Mouse (Mus musculus) hindbrain, embryonic 12.5 days (tissue): ENCODE measurements around the gene Tbce. TPM values are rescaled to one million over a fixed set of nuclear protein-coding genes. Genes with fewer than 3 reads are reported as not detected.
"Not testable (repeated sequence)": the region's sequence is repeated elsewhere in the genome, so short reads cannot be mapped to it uniquely, and the experiment has no call there.

Source experiments
- ATAC-seq: fragments of 200-750 bp; cut with Nextera tagmentation; 2 replicates; pipeline ENCODE4 v1.8.0; 2017; ENCODE audit warnings: moderate TSS enrichment; ENCODE audit not compliant: low FRiP score
- H3K27ac ChIP-seq: fragments of 300-500 bp; sonication (generic); 2 replicates; pipeline ENCODE4 v1.5.1; 2016; ENCODE audit warnings: mild to moderate bottlenecking
- H3K27me3 ChIP-seq: fragments of 300-500 bp; sonication (generic); 2 replicates; pipeline ENCODE4 v1.6.1; 2016; ENCODE audit warnings: mild to moderate bottlenecking
- H3K36me3 ChIP-seq: fragments of 300-500 bp; sonication (generic); 2 replicates; pipeline ENCODE4 v1.6.1; 2016; ENCODE audit warnings: mild to moderate bottlenecking
- H3K4me1 ChIP-seq: fragments of 300-500 bp; sonication (generic); 2 replicates; pipeline ENCODE4 v1.6.1; 2016
- H3K4me2 ChIP-seq: fragments of 300-500 bp; sonication (generic); replicated peaks from 2 replicates; pipeline ENCODE4 v1.6.1; 2016; ENCODE audit warnings: mild to moderate bottlenecking
- H3K4me3 ChIP-seq: fragments of 300-500 bp; sonication (generic); 2 replicates; pipeline ENCODE4 v1.5.1; 2016; ENCODE audit warnings: mild to moderate bottlenecking
- H3K9ac ChIP-seq: fragments of 300-500 bp; sonication (generic); 2 replicates; pipeline ENCODE4 v1.6.1; 2016; ENCODE audit warnings: mild to moderate bottlenecking, moderate library complexity
- H3K9me3 ChIP-seq: fragments of 300-500 bp; sonication (generic); replicated peaks from 2 replicates; pipeline ENCODE4 v1.6.1; 2016; ENCODE audit warnings: mild to moderate bottlenecking
- WGBS: fragments of 180-500 bp; shearing (Covaris S2); methylation state at CpG from one replicate; pipeline ENCODE4 v1.1.7; 2016; 5-methylcytosine and 5-hydroxymethylcytosine counted together
- polyA plus RNA-seq: library from polyadenylated mRNA; unstranded; fragments of >200 nt; fragmentation: Nextera tagmentation; extraction: Ambion mirVana; gene quantifications from 2 replicates; pipeline ENCODE4 v1.2.1, GENCODE M21; 2016

Tbce gene
- polyA plus RNA-seq, 1 experiment from 2014 or later: 78.7 TPM

DNA sequence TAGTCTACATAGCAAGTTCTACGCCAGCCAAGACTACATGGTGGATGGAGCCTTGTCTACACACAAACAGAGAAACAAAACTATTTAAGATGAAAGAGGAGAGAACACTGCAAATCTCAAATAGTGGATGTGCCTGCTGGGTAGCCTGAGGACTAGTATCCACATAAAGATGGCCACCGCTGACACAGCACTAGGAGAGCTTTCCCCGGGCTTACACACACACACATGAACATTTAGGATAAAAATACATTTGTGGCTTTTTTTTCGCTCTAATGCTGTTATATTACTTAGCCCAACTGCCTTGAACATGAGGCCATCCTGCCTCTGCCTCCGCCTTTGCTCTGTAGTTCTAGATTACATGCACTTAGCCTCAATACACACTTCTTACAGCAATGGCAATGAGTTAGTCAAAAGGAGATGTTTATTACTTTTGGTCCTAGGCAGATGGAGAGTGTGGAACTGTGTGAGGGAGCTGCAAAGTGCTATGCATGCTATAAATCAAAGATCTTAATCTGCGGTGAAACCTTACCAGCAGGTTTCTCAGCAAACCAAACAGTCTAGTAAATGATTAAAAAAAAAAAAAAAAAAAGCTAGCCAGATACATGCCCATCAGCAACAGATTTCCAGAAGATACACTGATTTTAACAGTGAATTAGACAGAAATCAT is 13.2 kb downstream of the Tbce start:
- Histone ChIP-seq H3K27ac (no peak overlapping the region), H3K9ac (no peak overlapping the region), H3K9me3 (no peaks in the 10 kb centered on the region), H3K27me3 (no peaks in the 10 kb centered on the region), H3K36me3 (peaks cover 24% of the 10 kb centered on the region), H3K4me2 (no peak overlapping the region), H3K4me1 (no peaks in the 10 kb centered on the region), H3K4me3 (no peak overlapping the region)
- WGBS: 95% methylated on average over 6 of the region's 6 CpGs
- no peak for ATAC-seq

DNA sequence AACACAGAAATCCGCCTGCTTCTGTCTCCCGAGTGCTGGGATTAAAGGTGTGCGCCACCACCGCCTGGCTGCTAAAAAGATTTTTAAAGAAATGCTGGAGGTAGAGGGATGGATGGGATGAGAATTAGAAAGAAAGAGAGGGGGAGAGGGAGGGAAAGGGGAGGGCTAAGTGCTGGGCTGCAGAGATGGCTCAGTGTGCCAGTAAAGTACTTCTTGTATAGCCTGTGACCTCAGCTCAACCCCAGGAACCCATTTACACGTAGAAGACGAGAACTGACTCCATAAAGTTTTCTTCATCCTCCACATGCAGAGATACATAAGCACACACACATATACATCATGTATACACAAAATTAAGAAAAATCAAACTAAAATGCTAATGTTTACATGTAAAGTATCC is 13.9 kb downstream of the Tbce start:
- 91% methylated on average over 6 of the region's 6 CpGs for WGBS
- ATAC-seq: no peak

DNA sequence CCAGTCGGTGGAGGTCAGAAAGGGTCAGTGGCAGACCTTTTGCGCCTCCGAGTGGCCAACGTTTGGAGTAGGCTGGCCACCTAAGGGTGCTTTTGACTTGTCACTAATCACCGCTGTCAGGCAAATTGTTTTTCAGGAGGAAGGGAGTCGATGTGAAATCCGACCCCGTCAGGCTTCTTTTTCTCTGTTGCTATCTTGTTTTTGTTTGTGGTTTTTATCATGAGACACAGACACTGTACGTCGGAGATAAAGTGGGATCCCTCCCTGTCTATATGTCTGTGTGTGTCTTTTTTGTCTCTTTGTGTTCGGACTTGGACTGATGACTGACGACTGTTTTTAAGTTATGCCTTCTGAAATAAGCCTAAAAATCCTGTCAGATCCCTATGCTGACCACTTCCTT is 18.0 kb downstream of the Tbce start:
- not testable (repeated sequence) for H3K27ac ChIP-seq, H3K9me3 ChIP-seq, H3K4me2 ChIP-seq, H3K9ac ChIP-seq, H3K4me3 ChIP-seq, ATAC-seq, H3K27me3 ChIP-seq, H3K4me1 ChIP-seq
- peaks cover 29% of the 10 kb centered on the region for H3K36me3 ChIP-seq
- 76% methylated on average over 11 of the region's 12 CpGs for WGBS

More for the DNA sequence above, 13.9 kb downstream of the Tbce start:
- no peak overlapping the region for H3K9ac ChIP-seq
- H3K9me3 ChIP-seq: no peaks in the 10 kb centered on the region
- H3K4me2 ChIP-seq: no peak overlapping the region
- peaks cover 24% of the 10 kb centered on the region for H3K36me3 ChIP-seq
- H3K27me3 ChIP-seq: no peaks in the 10 kb centered on the region
- no peak overlapping the region for H3K4me3 ChIP-seq
- no peak overlapping the region for H3K27ac ChIP-seq
- H3K4me1 ChIP-seq: no peaks in the 10 kb centered on the region

DNA sequence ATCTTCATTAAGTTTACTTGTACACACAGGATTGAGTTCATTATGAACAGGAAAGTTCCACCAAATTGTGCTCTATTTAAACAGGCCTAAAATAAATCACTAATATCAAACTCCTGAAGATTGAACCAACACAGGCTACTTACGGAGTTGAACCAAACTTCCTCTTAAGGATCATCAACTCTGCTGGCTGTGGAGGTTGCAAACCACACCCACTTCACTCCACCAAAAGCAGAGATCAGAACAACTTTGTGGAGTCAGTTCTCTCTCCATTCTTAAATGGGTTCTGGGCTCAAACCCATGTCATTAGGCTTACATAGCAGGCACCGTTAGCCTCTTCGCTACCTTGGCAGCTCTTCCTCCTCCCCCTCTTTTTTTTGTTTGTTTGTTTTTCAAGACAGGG is 20.6 kb downstream of the Tbce start:
- H3K27me3 ChIP-seq: no peaks in the 10 kb centered on the region
- H3K4me3 ChIP-seq: no peak overlapping the region
- H3K36me3 ChIP-seq: peaks cover 35% of the 10 kb centered on the region
- H3K4me1 ChIP-seq: no peaks in the 10 kb centered on the region
- ATAC-seq: no peak
- H3K4me2 ChIP-seq: no peak overlapping the region
- no peak overlapping the region for H3K9ac ChIP-seq
- 96% methylated on average over 3 of the region's 3 CpGs for WGBS
- H3K27ac ChIP-seq: no peak overlapping the region
- H3K9me3 ChIP-seq: no peaks in the 10 kb centered on the region

DNA sequence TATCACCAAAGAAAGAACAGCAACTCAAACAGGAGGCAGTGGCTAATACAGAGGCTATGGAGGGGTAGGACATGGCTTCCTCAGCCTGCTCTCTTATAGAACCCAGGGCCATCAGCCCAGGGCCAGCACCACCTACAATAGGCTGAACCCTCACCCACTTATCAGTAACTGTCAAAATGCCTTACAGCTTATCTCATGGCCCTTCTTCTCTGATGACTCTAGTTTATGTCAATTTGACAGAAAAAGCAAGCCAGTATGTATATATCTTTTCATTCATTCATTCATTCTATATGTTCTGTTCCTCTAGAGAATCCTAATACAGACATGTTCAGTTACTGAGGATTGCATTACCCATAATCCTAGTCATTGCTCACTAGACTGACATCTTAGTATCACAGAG is 21.2 kb downstream of the Tbce start:
- no peak for ATAC-seq
- Histone ChIP-seq H3K27ac (no peak overlapping the region), H3K4me1 (no peaks in the 10 kb centered on the region), H3K4me3 (no peak overlapping the region), H3K9ac (no peak overlapping the region), H3K27me3 (no peaks in the 10 kb centered on the region), H3K9me3 (no peaks in the 10 kb centered on the region), H3K4me2 (no peak overlapping the region), H3K36me3 (peaks cover 35% of the 10 kb centered on the region)

DNA sequence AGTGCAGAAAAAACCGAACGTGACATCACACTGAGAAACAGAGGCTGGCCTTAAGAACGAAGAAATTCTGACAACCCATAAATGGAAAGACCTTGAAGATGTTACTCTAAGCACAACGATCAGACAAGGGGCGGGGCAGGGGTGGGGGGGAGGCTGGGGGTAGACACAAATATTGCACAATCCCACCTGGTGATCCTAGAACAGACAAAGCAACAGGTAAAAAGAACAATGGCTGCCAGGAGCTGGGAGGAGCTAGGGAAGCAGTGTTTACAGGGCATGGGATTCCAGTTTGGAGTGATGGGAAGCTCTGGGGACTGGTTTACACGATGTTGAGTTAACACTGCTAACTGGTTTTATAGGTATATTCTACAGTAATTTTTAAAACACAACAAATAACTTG is 23.8 kb downstream of the Tbce start:
- Histone ChIP-seq H3K4me3 (no peak overlapping the region), H3K9ac (no peak overlapping the region), H3K4me2 (no peak overlapping the region), H3K27me3 (no peaks in the 10 kb centered on the region), H3K9me3 (no peaks in the 10 kb centered on the region), H3K27ac (no peak overlapping the region), H3K4me1 (no peaks in the 10 kb centered on the region), H3K36me3 (peaks cover 51% of the 10 kb centered on the region)
- ATAC-seq: no peak
- WGBS: 96% methylated on average over 6 of the region's 6 CpGs

DNA sequence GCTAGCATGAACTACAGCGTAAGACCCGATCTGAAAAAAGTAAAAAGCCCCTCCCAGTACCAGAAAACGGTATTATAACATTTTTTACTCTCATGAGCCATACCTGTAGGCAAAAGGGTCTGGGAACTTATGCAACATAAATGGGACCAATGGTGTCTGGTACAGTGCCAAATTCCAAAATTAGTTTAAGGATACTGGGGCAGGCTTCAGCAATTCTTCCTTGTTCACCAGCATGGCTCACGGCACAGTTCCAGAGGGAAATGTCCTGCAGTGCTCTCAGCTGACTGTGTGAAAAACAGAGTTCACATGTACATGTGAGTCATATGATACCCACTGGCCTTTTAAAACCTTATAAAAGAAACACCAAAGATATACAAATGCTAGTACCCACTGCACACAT is 24.9 kb downstream of the Tbce start:
- no peak overlapping the region for H3K4me3 ChIP-seq
- H3K27ac ChIP-seq: no peak overlapping the region
- no peak overlapping the region for H3K4me2 ChIP-seq
- peaks cover 48% of the 10 kb centered on the region for H3K36me3 ChIP-seq
- no peaks in the 10 kb centered on the region for H3K27me3 ChIP-seq
- ATAC-seq: no peak
- WGBS: 90% methylated on average over 4 of the region's 4 CpGs
- no peaks in the 10 kb centered on the region for H3K4me1 ChIP-seq
- H3K9me3 ChIP-seq: no peaks in the 10 kb centered on the region
- H3K9ac ChIP-seq: no peak overlapping the region

DNA sequence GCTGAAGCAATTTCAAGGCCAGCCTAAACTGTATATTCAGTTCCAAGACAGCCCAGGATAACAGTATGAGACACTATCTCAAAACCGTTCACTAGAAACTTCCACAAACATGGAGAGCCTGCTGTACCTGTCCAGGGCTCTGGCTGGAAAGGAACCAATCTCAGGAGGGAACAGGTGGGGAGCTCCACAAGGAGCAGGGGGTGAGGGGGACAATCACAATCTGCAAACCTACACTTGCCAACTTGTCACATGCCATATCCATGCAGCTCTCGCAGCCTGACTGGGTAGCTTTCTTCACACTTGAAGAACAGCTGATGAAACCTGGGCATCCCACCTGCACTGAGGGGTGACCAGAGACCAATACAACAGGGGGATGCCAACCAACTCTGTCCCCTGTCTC is 25.4 kb downstream of the Tbce start:
- no peak overlapping the region for H3K4me3 ChIP-seq
- no peaks in the 10 kb centered on the region for H3K27me3 ChIP-seq
- H3K4me1 ChIP-seq: no peaks in the 10 kb centered on the region
- no peak overlapping the region for H3K27ac ChIP-seq
- WGBS: 92% methylated on average over 2 of the region's 2 CpGs
- no peaks in the 10 kb centered on the region for H3K9me3 ChIP-seq
- no peak overlapping the region for H3K4me2 ChIP-seq
- H3K36me3 ChIP-seq: peaks cover 47% of the 10 kb centered on the region
- no peak for ATAC-seq
- no peak overlapping the region for H3K9ac ChIP-seq

DNA sequence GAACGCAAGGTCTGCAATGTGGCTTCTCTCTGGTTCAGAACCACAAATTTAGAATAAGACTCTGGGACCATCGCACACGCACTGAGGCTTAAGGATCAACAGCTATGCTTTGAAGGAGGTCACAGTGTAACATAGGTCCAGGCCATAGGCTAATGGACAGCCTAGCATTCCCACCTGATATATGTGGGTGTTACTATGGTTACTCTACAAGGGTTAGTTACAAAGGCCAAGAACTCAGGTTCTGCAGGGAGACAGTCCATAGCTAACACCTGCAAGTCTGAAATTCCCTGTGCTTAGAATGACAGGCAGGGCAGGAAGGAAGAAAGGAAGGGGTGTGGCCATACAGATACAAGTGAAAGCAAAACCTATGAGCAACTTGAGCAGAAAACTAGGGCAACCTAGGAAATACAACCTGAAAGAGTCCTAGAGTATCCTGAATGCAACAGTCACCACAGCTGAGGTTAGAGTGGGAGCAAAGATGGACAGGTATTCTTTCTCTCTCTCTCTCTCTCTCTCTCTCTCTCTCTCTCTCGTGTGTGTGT is 27.9 kb downstream of the Tbce start:
- Histone ChIP-seq H3K9ac (no peak overlapping the region), H3K36me3 (peaks cover 39% of the 10 kb centered on the region), H3K27ac (no peak overlapping the region), H3K4me2 (no peak overlapping the region), H3K9me3 (no peaks in the 10 kb centered on the region), H3K4me3 (no peak overlapping the region), H3K4me1 (no peaks in the 10 kb centered on the region), H3K27me3 (no peaks in the 10 kb centered on the region)
- no peak for ATAC-seq
- WGBS: 90% methylated on average over 4 of the region's 4 CpGs

DNA sequence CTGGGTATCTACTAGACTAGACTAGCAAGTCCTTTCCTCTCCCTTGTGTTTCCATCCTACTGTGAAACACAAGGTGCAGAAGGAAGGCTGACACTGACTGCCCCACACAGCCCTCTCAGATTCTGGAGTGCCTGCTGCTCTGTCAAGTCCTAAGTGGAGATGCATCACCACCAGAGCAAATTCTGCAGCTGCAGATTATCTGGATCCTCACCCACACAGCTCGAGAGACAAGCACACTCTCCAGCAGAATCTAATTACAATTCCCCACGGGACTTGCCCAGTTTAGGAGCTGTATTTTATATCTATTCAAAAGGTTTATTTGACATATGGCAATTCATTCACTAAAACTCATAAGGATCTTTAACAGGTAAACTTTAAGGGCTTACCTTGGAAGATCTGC is 33.4 kb downstream of the Tbce start:
- Histone ChIP-seq H3K4me3 (no peak overlapping the region), H3K36me3 (peaks cover 65% of the 10 kb centered on the region), H3K9me3 (no peaks in the 10 kb centered on the region), H3K9ac (no peak overlapping the region), H3K27me3 (no peaks in the 10 kb centered on the region), H3K4me1 (no peaks in the 10 kb centered on the region), H3K27ac (no peak overlapping the region), H3K4me2 (no peak overlapping the region)
- no peak for ATAC-seq
- WGBS: 69% methylated on average over 2 of the region's 2 CpGs

DNA sequence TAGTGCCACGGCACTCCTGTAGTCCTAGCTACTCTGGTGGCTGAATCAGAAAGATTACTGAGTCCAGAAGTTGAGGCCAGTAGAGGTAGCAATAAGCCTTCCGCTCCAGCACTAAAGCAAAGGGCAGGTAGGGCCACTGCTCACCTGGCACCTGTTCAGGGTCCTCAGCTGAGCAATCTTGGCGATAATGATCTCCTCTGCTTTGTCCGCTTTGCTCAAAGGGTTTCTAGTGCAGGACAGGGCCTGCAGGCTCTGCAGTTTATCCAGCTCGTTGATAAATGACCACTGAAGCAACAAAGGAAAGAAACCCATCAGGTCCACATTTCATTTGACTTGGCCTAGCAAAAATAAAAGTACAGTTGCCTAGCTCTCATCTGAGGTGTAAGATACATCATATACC is 34.4 kb downstream of the Tbce start:
- Histone ChIP-seq H3K9ac (no peak overlapping the region), H3K4me1 (no peaks in the 10 kb centered on the region), H3K27ac (no peak overlapping the region), H3K36me3 (peaks cover 72% of the 10 kb centered on the region), H3K4me2 (no peak overlapping the region), H3K9me3 (no peaks in the 10 kb centered on the region), H3K27me3 (no peaks in the 10 kb centered on the region), H3K4me3 (no peak overlapping the region)
- no peak for ATAC-seq
- WGBS: 89% methylated on average over 5 of the region's 5 CpGs

DNA sequence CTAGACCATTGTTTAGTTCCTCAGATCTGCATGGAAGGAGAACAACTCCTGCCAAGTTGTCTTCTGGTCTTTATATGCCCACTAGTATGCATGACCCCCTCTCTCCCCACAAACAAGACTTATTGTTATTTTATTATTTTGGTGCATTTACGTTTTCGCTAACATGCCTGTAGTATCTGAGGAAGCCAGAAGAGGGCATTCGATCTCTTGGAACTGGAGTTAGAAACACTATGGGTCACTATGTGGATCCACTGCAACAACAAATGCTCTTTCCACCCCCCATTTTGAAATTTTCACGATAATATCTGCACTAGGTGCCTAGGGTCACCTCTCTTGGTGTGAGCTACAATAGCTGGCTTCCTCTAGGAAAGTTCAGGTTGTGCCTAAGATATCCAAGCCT is 35.4 kb downstream of the Tbce start:
- H3K4me3 ChIP-seq: no peak overlapping the region
- no peaks in the 10 kb centered on the region for H3K9me3 ChIP-seq
- no peak overlapping the region for H3K9ac ChIP-seq
- H3K4me1 ChIP-seq: no peaks in the 10 kb centered on the region
- no peak for ATAC-seq
- peaks cover 78% of the 10 kb centered on the region for H3K36me3 ChIP-seq
- WGBS: 85% methylated on average over 4 of the region's 4 CpGs
- H3K27ac ChIP-seq: no peak overlapping the region
- no peaks in the 10 kb centered on the region for H3K27me3 ChIP-seq
- no peak overlapping the region for H3K4me2 ChIP-seq

DNA sequence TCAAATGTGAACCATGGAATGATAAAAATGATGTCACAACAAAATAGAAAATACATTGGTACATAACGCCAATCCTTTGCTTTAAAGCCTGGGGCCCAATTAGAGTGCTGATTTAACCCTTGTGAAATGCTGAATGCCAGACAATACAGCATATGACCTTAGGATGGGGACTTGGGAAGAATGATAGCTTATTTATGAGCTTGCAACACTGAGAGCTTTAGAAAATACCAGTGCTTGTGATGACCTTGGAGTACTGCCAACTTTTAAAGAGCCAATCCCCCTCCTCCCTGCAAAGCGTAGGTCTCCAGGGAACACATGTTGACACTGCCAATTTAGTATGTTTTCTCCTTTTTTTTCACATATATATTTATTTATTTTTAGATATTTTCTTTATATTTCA is 36.7 kb downstream of the Tbce start:
- no peak overlapping the region for H3K4me2 ChIP-seq
- H3K36me3 ChIP-seq: peaks cover 83% of the 10 kb centered on the region
- H3K27me3 ChIP-seq: no peaks in the 10 kb centered on the region
- 82% methylated on average over 2 of the region's 2 CpGs for WGBS
- no peaks in the 10 kb centered on the region for H3K9me3 ChIP-seq
- no peaks in the 10 kb centered on the region for H3K4me1 ChIP-seq
- H3K4me3 ChIP-seq: no peak overlapping the region
- ATAC-seq: no peak; the same call in 1 of the 2 replicates
- no peak overlapping the region for H3K27ac ChIP-seq
- H3K9ac ChIP-seq: no peak overlapping the region
